Mouse (Mus musculus): Measurements from ENCODE around the gene Magi1. TPM values are rescaled to one million over a fixed set of nuclear protein-coding genes. Genes with fewer than 3 reads are reported as not detected.

Magi1 gene
- total and polyA plus RNA-seq, 3 experiments, result not detected

DNA sequence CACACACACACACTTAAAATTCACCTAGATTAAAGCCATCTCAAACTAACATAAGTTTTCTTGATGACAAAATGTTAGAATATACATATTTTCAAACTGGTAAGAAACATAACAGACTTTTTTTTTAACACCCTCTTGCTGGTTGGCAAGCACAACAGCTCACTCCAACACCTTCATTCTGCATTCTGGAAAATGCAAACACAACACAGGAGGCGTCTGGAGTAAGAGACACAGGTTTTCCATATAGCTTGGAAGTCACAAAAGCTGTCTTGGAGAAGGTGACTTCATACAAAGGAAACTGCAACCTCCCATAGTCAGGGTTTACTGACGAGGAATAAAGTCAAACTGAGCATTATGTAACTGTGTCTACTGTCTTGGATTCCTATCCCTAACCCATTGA lies 381.5 kb downstream of the Magi1 start:
- Histone ChIP-seq H3K4me1 (ENCODE audit: control insufficient read depth in 1 of 2, insufficient read depth in 2 of 2, low read length in 2 of 2) (no peaks in the 10 kb centered on the region), H3K79me2 (ENCODE audit: control insufficient read depth, insufficient read depth, low read length, poor library complexity) (no peaks in the 10 kb centered on the region), H3K4me3 (ENCODE audit: control insufficient read depth in 1 of 2, insufficient read depth in 1 of 2, low read depth in 2 of 2, low read length in 2 of 2) (no peak overlapping the region), H3K27ac (ENCODE audit: control insufficient read depth, low read depth, low read length) (no peak overlapping the region), H3K9me3 (replicated peaks; ENCODE audit: insufficient read depth, low read length) (no peaks in the 10 kb centered on the region), H3K9ac (ENCODE audit: control insufficient read depth, low read depth, low read length, poor library complexity, severe bottlenecking) (no peak overlapping the region), H3K27me3 (ENCODE audit: control insufficient read depth in 1 of 2, insufficient read depth in 2 of 2, low read length in 2 of 2) (no peaks in the 10 kb centered on the region), H3K36me3 (ENCODE audit: control insufficient read depth in 1 of 2, insufficient read depth in 2 of 2, low read length in 2 of 2) (no peaks in the 10 kb centered on the region)
- TF ChIP-seq MAX (IDR thresholded peaks at IDR 0.05; ENCODE audit: low read length) (no peak), TBP (IDR thresholded peaks at IDR 0.05; ENCODE audit: low read depth, low read length) (no peak), USF2 (IDR thresholded peaks at IDR 0.05; ENCODE audit: borderline replicate concordance in 1 of 2, insufficient read depth in 1 of 2, low read depth in 1 of 2, low read length in 2 of 2) (no peak), SMC3 (IDR thresholded peaks at IDR 0.05; ENCODE audit: low read depth, low read length) (no peak)
- no peak for DNase-seq (ENCODE audit: low read depth, low spot score)

GRCm38 (mm10) chr6:93901408-93901807 lies 382.3 kb downstream of the Magi1 start:
- no peaks in the 10 kb centered on the region for H3K4me1 ChIP-seq (ENCODE audit: control insufficient read depth in 1 of 2, insufficient read depth in 2 of 2, low read length in 2 of 2)
- DNase-seq (ENCODE audit: low read depth, low spot score), result no peak
- no peaks in the 10 kb centered on the region for H3K79me2 ChIP-seq (ENCODE audit: control insufficient read depth, insufficient read depth, low read length, poor library complexity)
- no peaks in the 10 kb centered on the region for H3K27me3 ChIP-seq (ENCODE audit: control insufficient read depth in 1 of 2, insufficient read depth in 2 of 2, low read length in 2 of 2)
- no peak overlapping the region for H3K4me3 ChIP-seq (ENCODE audit: control insufficient read depth in 1 of 2, insufficient read depth in 1 of 2, low read depth in 2 of 2, low read length in 2 of 2)
- no peaks in the 10 kb centered on the region for H3K9me3 ChIP-seq (replicated peaks; ENCODE audit: insufficient read depth, low read length)
- H3K36me3 ChIP-seq (ENCODE audit: control insufficient read depth in 1 of 2, insufficient read depth in 2 of 2, low read length in 2 of 2), result no peaks in the 10 kb centered on the region
- TF ChIP-seq USF1 (IDR thresholded peaks at IDR 0.05; ENCODE audit: low read depth, low read length) (no peak), POLR2AphosphoS5 (IDR thresholded peaks at IDR 0.05; ENCODE audit: borderline replicate concordance, low read depth, low read length) (no peak), CHD2 (IDR thresholded peaks at IDR 0.05; ENCODE audit: low read length) (no peak), SIN3A (IDR thresholded peaks at IDR 0.05; ENCODE audit: low read length) (no peak), RAD21 (IDR thresholded peaks at IDR 0.05; ENCODE audit: low read depth, low read length) (no peak), MAX (IDR thresholded peaks at IDR 0.05; ENCODE audit: low read length) (no peak), POLR2A (IDR thresholded peaks at IDR 0.05; ENCODE audit: control insufficient read depth in 1 of 2, insufficient read depth in 1 of 2, low read depth in 1 of 2, low read length in 2 of 2, poor library complexity in 1 of 2) (no peak), RCOR1 (IDR thresholded peaks at IDR 0.05; ENCODE audit: low read depth, low read length) (no peak), NELFE (IDR thresholded peaks at IDR 0.05; ENCODE audit: low read depth, low read length) (no peak), JUND (IDR thresholded peaks at IDR 0.05; ENCODE audit: low read depth, low read length) (no peak), ZMIZ1 (IDR thresholded peaks at IDR 0.05; ENCODE audit: low read depth, low read length) (no peak), BHLHE40 (IDR thresholded peaks at IDR 0.05; ENCODE audit: borderline replicate concordance, low read depth, low read length) (no peak), GABPA (IDR thresholded peaks at IDR 0.05; ENCODE audit: low read depth, low read length) (no peak), CTCF (IDR thresholded peaks at IDR 0.05 in 2 of 3, conservative IDR thresholded peaks at IDR 0.05 in 1 of 3; ENCODE audit: control insufficient read depth in 1 of 3, insufficient read depth in 1 of 3, low read depth in 2 of 3, low read length in 3 of 3, poor library complexity in 1 of 3, severe bottlenecking in 1 of 3) (no peak), ETS1 (IDR thresholded peaks at IDR 0.05; ENCODE audit: low read depth, low read length) (no peak), ZKSCAN1 (IDR thresholded peaks at IDR 0.05; ENCODE audit: low read depth, low read length) (no peak)
- H3K27ac ChIP-seq (ENCODE audit: control insufficient read depth, low read depth, low read length), result no peak overlapping the region
- no peak overlapping the region for H3K9ac ChIP-seq (ENCODE audit: control insufficient read depth, low read depth, low read length, poor library complexity, severe bottlenecking)

Data from MEL (cell line).